Mouse (Mus musculus): ENCODE data around the gene Il17f.

GRCm38 (mm10) chr1:20801682-20802390 is 11.4 kb upstream of the Il17f start:
- TF ChIP-seq POLR2A (IDR thresholded peaks at IDR 0.05; ENCODE audit: borderline replicate concordance, control insufficient read depth, low read depth, low read length) (no peak), CTCF (IDR thresholded peaks at IDR 0.05; ENCODE audit: control insufficient read depth, insufficient read depth, low read length) (no peak)

Measured in bone marrow, adult 2 months (tissue).